Mouse (Mus musculus) forebrain, embryonic 10.5 days (tissue): ENCODE results near the gene Catsperg1. TPM values are rescaled to one million over a fixed set of nuclear protein-coding genes. Genes with fewer than 3 reads are reported as not detected.
"Not testable (repeated sequence)": the region's sequence is repeated elsewhere in the genome, so short reads cannot be mapped to it uniquely, and the experiment has no call there.

ENCODE experiments used
- DNase-seq: peaks from one replicate; pipeline ENCODE4 v3.0.0-alpha.2; 2017; ENCODE audit warnings: low spot score; ENCODE audit errors: extremely low spot score
- H3K27ac ChIP-seq: fragments of 300-500 bp; sonication (generic); 2 replicates; pipeline ENCODE4 v1.5.1; 2016; ENCODE audit warnings: mild to moderate bottlenecking
- H3K27me3 ChIP-seq: fragments of 300-500 bp; sonication (generic); 2 replicates; pipeline ENCODE4 v1.6.1; 2016; ENCODE audit warnings: mild to moderate bottlenecking; ENCODE audit not compliant: poor library complexity, severe bottlenecking
- H3K36me3 ChIP-seq: fragments of 300-500 bp; sonication (generic); replicated peaks from 2 replicates; pipeline ENCODE4 v1.6.1; 2016; ENCODE audit warnings: mild to moderate bottlenecking, moderate library complexity
- H3K4me1 ChIP-seq: fragments of 300-500 bp; sonication (generic); 2 replicates; pipeline ENCODE4 v1.6.1; 2016
- H3K4me3 ChIP-seq: fragments of 300-500 bp; sonication (generic); 2 replicates; pipeline ENCODE4 v1.5.1; 2016; ENCODE audit warnings: mild to moderate bottlenecking, moderate library complexity
- H3K9me3 ChIP-seq: fragments of 300-500 bp; sonication (generic); 2 replicates; pipeline ENCODE4 v1.6.1; 2016; ENCODE audit warnings: mild to moderate bottlenecking, moderate library complexity
- WGBS: fragments of 180-500 bp; shearing (Covaris S2); methylation state at CpG from one replicate; pipeline ENCODE4 v1.1.7; 2016; 5-methylcytosine and 5-hydroxymethylcytosine counted together
- polyA plus RNA-seq: library from polyadenylated mRNA; unstranded; fragments of >200 nt; fragmentation: Nextera tagmentation; extraction: Ambion mirVana; gene quantifications from 2 replicates; pipeline ENCODE4 v1.2.1, GENCODE M21; 2016

The Catsperg1 gene
- polyA plus RNA-seq, 1 experiment from 2014 or later = 0.33 TPM

DNA sequence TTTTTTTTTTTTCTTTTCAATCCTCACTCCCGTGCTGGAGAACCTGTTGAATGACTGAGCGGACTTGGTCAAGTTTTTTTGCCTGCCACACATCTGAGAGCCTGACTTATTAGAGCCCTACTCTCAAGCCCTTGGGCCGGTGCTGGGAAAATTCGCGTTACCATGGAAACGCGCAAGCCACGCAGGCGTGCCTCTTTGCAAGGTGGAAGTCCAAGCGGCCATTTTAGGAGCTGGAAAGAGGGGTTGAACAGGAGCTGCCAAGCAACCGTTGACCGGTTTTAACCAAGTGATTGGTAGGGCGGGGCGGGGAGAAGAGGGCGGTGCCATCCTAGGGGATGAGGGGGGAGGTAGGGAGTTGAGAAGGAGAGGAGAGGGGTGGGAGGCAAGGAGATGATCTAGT is 1.0 kb upstream of the Catsperg1 start:
- H3K9me3 ChIP-seq = peaks cover 27% of the 10 kb centered on the region
- 44% methylated on average over 15 of the region's 15 CpGs for WGBS
- H3K27me3 ChIP-seq = peaks cover 24% of the 10 kb centered on the region
- peaks cover 26% of the 10 kb centered on the region for H3K4me1 ChIP-seq
- H3K36me3 ChIP-seq = no peaks in the 10 kb centered on the region
- no peak overlapping the region for H3K4me3 ChIP-seq
- no peak overlapping the region for H3K27ac ChIP-seq
- DNase-seq = no peak

- Histone ChIP-seq H3K27me3 (peaks cover 24% of the 10 kb centered on the region), H3K36me3 (no peaks in the 10 kb centered on the region), H3K9me3 (peaks cover 21% of the 10 kb centered on the region; the same call in 1 of the 2 replicates), H3K4me3 (peak overlapping the region; percentile 49; the same call in 1 of the 2 replicates), H3K27ac (no peak overlapping the region), H3K4me1 (peaks cover 26% of the 10 kb centered on the region)
- DNase-seq = no peak
- WGBS = 68% methylated on average over 2 of the region's 2 CpGs
Measured at GRCm38 (mm10) chr7:29214236-29214635, 401 bp upstream of the Catsperg1 start.

GRCm38 (mm10) chr7:29212775-29213560 is 867 bp downstream of the Catsperg1 start:
- not testable (repeated sequence) for DNase-seq, H3K27ac ChIP-seq, H3K36me3 ChIP-seq
- WGBS = 13% methylated on average over 40 of the region's 40 CpGs
- Histone ChIP-seq H3K9me3 (peaks cover 14% of the 10 kb centered on the region; the same call in 1 of the 2 replicates), H3K27me3 (peaks cover 24% of the 10 kb centered on the region), H3K4me3 (peak overlapping the region; percentile 49), H3K4me1 (peaks cover 26% of the 10 kb centered on the region)

DNA sequence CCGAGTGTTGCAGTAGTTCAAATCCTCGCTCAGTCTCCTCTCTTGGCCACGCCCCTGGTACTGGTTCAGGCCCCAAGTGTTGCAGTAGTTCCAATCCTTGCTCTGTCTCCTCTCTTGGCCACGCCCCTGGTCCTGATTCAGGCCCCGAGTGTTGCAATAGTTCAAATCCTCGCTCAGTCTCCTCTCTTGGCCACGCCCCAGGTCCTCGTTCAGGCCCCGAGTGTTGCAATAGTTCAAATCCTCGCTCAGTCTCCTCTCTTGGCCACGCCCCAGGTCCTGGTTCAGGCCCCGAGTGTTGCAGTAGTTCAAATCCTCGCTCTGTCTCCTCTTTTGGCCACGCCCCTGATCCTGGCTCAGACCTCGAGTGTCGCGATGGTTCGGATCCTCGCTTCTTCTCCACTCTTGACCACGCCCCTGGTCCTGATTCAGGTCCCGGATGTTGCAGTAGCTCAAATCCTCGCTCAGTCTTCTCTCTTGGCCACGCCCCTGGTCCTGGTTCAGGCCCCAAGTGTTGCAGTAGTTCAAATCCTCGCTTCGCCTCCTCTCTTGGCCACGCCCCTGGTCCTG is 1.6 kb downstream of the Catsperg1 start:
- Histone ChIP-seq H3K4me1 (peaks cover 26% of the 10 kb centered on the region), H3K27ac (no peak overlapping the region), H3K4me3 (peak overlapping the region; percentile 49), H3K27me3 (peaks cover 24% of the 10 kb centered on the region), H3K9me3 (peaks cover 12% of the 10 kb centered on the region; the same call in 1 of the 2 replicates), H3K36me3 (no peaks in the 10 kb centered on the region)
- peak; percentile 21 for DNase-seq
- WGBS = 8% methylated on average over 26 of the region's 26 CpGs

GRCm38 (mm10) chr7:29211415-29212198 is 2.2 kb downstream of the Catsperg1 start:
- no peaks in the 10 kb centered on the region for H3K36me3 ChIP-seq
- H3K4me3 ChIP-seq = peak overlapping the region; percentile 49
- H3K27ac ChIP-seq = 0 out of 2 replicates have a peak overlapping the region, but pooled peaks have one; percentile 40
- 5% methylated on average over 34 of the region's 34 CpGs for WGBS
- peaks cover 5% of the 10 kb centered on the region; the same call in 1 of the 2 replicates for H3K9me3 ChIP-seq
- peaks cover 24% of the 10 kb centered on the region for H3K27me3 ChIP-seq
- peaks cover 26% of the 10 kb centered on the region for H3K4me1 ChIP-seq
- DNase-seq = peak; percentile 72

- Histone ChIP-seq H3K27ac (0 out of 2 replicates have a peak overlapping the region, but pooled peaks have one; percentile 40), H3K27me3 (peaks cover 24% of the 10 kb centered on the region), H3K4me3 (peak overlapping the region; percentile 49), H3K4me1 (peaks cover 26% of the 10 kb centered on the region)
- not testable (repeated sequence) for H3K9me3 ChIP-seq, DNase-seq, H3K36me3 ChIP-seq
- WGBS = 33% methylated on average over 14 of the region's 15 CpGs
Measured at GRCm38 (mm10) chr7:29211013-29211412, 2.8 kb downstream of the Catsperg1 start.

DNA sequence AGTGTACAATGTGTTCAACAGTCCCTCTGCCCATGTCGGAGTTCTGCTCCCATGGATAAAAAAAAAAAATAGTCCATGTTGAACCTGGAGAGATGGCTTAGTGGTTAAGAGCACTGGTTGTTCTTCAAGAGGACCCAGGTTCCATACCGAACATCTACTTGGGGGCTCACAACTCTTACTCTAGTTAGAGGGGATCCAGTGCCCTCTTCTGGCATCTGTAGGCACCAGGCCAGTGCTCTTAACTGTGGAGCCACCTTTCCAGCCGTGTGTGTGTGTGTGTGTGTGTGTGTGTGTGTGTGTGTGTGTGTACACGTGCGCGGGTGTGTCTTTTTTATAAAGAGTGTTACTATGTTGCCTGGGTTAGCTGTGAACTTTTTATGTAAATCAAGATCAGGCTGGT is 11.3 kb downstream of the Catsperg1 start:
- 89% methylated on average over 6 of the region's 6 CpGs for WGBS
- Histone ChIP-seq H3K27ac (no peak overlapping the region), H3K4me3 (no peak overlapping the region), H3K27me3 (no peaks in the 10 kb centered on the region), H3K9me3 (no peaks in the 10 kb centered on the region), H3K4me1 (no peaks in the 10 kb centered on the region), H3K36me3 (no peaks in the 10 kb centered on the region)
- DNase-seq = no peak

GRCm38 (mm10) chr7:29194230-29194629 is 19.6 kb downstream of the Catsperg1 start:
- WGBS = 93% methylated on average over 1 of the region's 1 CpGs
- not testable (repeated sequence) for H3K36me3 ChIP-seq, DNase-seq, H3K9me3 ChIP-seq, H3K4me3 ChIP-seq, H3K27ac ChIP-seq, H3K4me1 ChIP-seq, H3K27me3 ChIP-seq

- 94% methylated on average over 4 of the region's 4 CpGs for WGBS
- DNase-seq, H3K27ac ChIP-seq, H3K27me3 ChIP-seq, H3K9me3 ChIP-seq: not testable (repeated sequence)
- Histone ChIP-seq H3K4me1 (peaks cover 15% of the 10 kb centered on the region), H3K36me3 (peaks cover 23% of the 10 kb centered on the region), H3K4me3 (peak overlapping the region; percentile 89; the same call in 1 of the 2 replicates)
Measured at GRCm38 (mm10) chr7:29181323-29181722, 32.5 kb downstream of the Catsperg1 start.

DNA sequence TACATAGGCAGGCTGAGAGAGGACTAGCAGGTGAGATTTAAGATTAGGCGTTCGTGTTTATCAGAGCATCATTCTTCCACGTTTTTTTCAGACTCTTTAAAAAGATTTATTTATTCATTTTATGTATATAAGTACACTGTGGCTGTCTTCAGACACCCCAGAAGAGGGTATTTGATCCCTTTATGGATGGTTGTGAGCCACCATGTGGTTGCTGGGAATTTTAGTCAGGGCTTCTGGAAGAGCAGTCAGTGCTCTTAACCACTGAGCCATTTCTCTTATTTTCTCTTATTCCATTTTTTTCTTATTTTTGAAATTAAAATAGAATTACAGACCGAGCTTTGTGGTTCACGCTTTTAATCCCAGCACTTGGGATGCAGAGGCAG is 33.0 kb downstream of the Catsperg1 start:
- H3K9me3 ChIP-seq = no peaks in the 10 kb centered on the region
- H3K4me3 ChIP-seq = peak overlapping the region; percentile 89
- peak overlapping the region; percentile 91 for H3K27ac ChIP-seq
- 47% methylated on average over 5 of the region's 5 CpGs for WGBS
- H3K27me3 ChIP-seq = no peaks in the 10 kb centered on the region
- no peak for DNase-seq
- peaks cover 15% of the 10 kb centered on the region for H3K4me1 ChIP-seq
- H3K36me3 ChIP-seq = peaks cover 28% of the 10 kb centered on the region

DNA sequence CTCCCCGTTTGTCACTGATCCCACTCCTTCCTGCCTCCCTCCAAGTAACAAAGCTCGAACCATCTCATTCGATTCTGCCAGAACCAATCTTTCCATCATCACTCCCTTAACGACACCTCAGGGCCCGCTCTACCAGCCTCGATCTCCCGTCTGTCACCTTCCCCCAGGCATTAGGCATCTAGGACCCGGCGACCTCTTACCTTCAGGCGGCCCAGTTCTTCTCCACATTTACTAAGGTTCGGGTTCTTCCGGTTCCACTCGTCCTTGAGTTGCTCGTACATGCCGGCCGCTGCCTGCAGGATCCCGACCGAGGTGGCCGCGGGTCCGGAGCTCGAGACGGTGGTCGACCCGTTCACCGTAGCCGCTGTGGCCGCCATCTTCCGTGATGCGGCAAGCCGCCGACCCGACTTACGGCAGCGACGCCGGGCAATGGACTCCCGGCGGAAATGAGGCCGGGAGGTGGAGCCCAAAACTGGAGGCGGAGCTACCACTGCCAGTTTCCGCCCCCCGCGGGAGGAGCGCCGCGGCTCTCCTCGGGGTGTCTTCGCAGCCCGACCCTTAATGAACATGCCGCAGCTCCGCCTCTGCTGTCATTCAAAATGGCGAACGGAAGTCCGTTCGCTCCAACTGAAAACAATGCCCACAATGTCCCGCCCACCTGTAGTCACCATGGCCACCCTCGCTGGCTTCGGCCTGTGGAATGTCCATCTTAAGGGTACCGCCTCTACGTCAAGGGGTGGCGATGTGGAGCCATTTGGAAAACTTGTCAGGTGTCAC is 33.6 kb downstream of the Catsperg1 start, which contains the start of gene Psmd8:
Gene Psmd8, minus strand, starts transcription at position 625 of the 777 bp plus-strand sequence.
- H3K4me3 ChIP-seq = peak within 1 kb of the TSS; percentile 89
- H3K4me1 ChIP-seq = peaks cover 15% of the 10 kb centered on the region
- no peaks in the 10 kb centered on the region for H3K9me3 ChIP-seq
- peak; percentile 97 for DNase-seq
- peaks cover 34% of the 10 kb centered on the region for H3K36me3 ChIP-seq
- no peaks in the 10 kb centered on the region for H3K27me3 ChIP-seq
- H3K27ac ChIP-seq = peak within 1 kb of the TSS; percentile 91
- under 1% methylated on average over 62 of the region's 62 CpGs for WGBS

- Histone ChIP-seq H3K4me3 (peak overlapping the region; percentile 89), H3K27ac (0 out of 2 replicates have a peak overlapping the region, but pooled peaks have one; percentile 48), H3K27me3 (peaks cover 9% of the 10 kb centered on the region), H3K36me3 (peaks cover 43% of the 10 kb centered on the region), H3K9me3 (no peaks in the 10 kb centered on the region), H3K4me1 (peaks cover 15% of the 10 kb centered on the region)
- 64% methylated on average over 7 of the region's 7 CpGs for WGBS
- DNase-seq = no peak
Measured at GRCm38 (mm10) chr7:29179323-29179722, 34.5 kb downstream of the Catsperg1 start.
